Mouse (Mus musculus) CH12.LX (cell line): ENCODE data around the gene Grk6. TPM values are rescaled to one million over a fixed set of nuclear protein-coding genes. Genes with fewer than 3 reads are reported as not detected.
"Not testable (repeated sequence)": the region's sequence is repeated elsewhere in the genome, so short reads cannot be mapped to it uniquely, and the experiment has no call there.

Source experiments
- DNase-seq: peaks from one replicate; pipeline ENCODE4 v3.0.0-alpha.2; 2013; ENCODE audit errors: extremely low read depth
- H3K27ac ChIP-seq: 2 replicates; pipeline ENCODE4 v1.5.1; 2012; ENCODE audit warnings: low read depth, mild to moderate bottlenecking, control low read depth, moderate library complexity; ENCODE audit not compliant: insufficient read depth
- H3K27me3 ChIP-seq: replicated peaks from 2 replicates; pipeline ENCODE3; 2012; ENCODE audit warnings: inconsistent platforms
- H3K36me3 ChIP-seq, 2 experiments: replicated peaks in 1 of 2; 2 replicates each; pipeline versions ENCODE3 to v1.6.1; 2012; ENCODE audit warnings: inconsistent platforms in 1 of 2, low read length in 1 of 2, mild to moderate bottlenecking in 1 of 2, mixed read lengths in 1 of 2, moderate library complexity in 1 of 2; ENCODE audit not compliant: control insufficient read depth in 1 of 2, insufficient read depth in 1 of 2
- H3K4me1 ChIP-seq, 2 experiments: 2 replicates each; pipeline ENCODE4 v1.6.1; 2012; ENCODE audit warnings: inconsistent platforms in 1 of 2, moderate library complexity in 1 of 2; ENCODE audit not compliant: insufficient read depth in 2 of 2, control insufficient read depth in 1 of 2
- H3K4me2 ChIP-seq: 2 replicates; pipeline ENCODE4 v1.6.1; 2012; ENCODE audit warnings: low read depth, mild to moderate bottlenecking, control low read depth; ENCODE audit not compliant: poor library complexity, insufficient read depth, severe bottlenecking
- H3K4me3 ChIP-seq, 3 experiments: fragments of 150-350 bp in 1 of 3; sonication (generic) in 1 of 3; replicated peaks in 1 of 3; 2 replicates each; pipeline versions ENCODE3 to v1.5.1; 2011 to 2012; ENCODE audit warnings: low read depth in 2 of 3, low read length in 2 of 3, mild to moderate bottlenecking in 2 of 3, moderate library complexity in 2 of 3, control low read depth in 1 of 3, improper control_type of control experiment in 1 of 3, inconsistent platforms in 1 of 3, mixed read lengths in 1 of 3; ENCODE audit not compliant: poor library complexity in 1 of 3
- H3K79me2 ChIP-seq: replicated peaks from 2 replicates; pipeline ENCODE4 v1.6.1; 2012; ENCODE audit warnings: mild to moderate bottlenecking, moderate library complexity; ENCODE audit not compliant: control insufficient read depth, poor library complexity, insufficient read depth, severe bottlenecking; ENCODE audit errors: extremely low read depth
- H3K9ac ChIP-seq: 2 replicates; pipeline ENCODE4 v1.6.1; 2012; ENCODE audit warnings: low read depth, mild to moderate bottlenecking, control low read depth, moderate library complexity; ENCODE audit not compliant: insufficient read depth
- H3K9me3 ChIP-seq: replicated peaks from 2 replicates; pipeline ENCODE3; 2012; ENCODE audit warnings: low read length, inconsistent platforms, mixed read lengths
- BHLHE40 ChIP-seq: IDR thresholded peaks from 2 replicates; pipeline ENCODE4 v1.6.1; 2011; ENCODE audit warnings: mild to moderate bottlenecking, low read depth, low read length, improper control_type of control experiment
- CTCF ChIP-seq, 2 experiments: IDR thresholded peaks in 1 of 2; conservative IDR thresholded peaks in 1 of 2; 2 replicates each; pipeline ENCODE4 v1.5.1; 2011 to 2012; ENCODE audit warnings: low read depth in 2 of 2, low read length in 2 of 2, improper control_type of control experiment in 1 of 2, inconsistent platforms in 1 of 2, mild to moderate bottlenecking in 1 of 2, moderate library complexity in 1 of 2
- E2F4 ChIP-seq: IDR thresholded peaks from 2 replicates; pipeline ENCODE4 v1.6.1; 2011; ENCODE audit warnings: low read depth, low read length, improper control_type of control experiment; ENCODE audit not compliant: insufficient replicate concordance
- EP300 ChIP-seq: IDR thresholded peaks from 2 replicates; pipeline ENCODE4 v1.6.1; 2011; ENCODE audit warnings: low read length, improper control_type of control experiment
- GABPA ChIP-seq: IDR thresholded peaks from 2 replicates; pipeline ENCODE4 v1.6.1; 2012; ENCODE audit warnings: low read depth, low read length, improper control_type of control experiment, inconsistent platforms; ENCODE audit not compliant: insufficient replicate concordance
- JUND ChIP-seq: conservative IDR thresholded peaks from 2 replicates; pipeline ENCODE4 v1.6.1; 2011; ENCODE audit warnings: low read depth, low read length, improper control_type of control experiment
- MAZ ChIP-seq: IDR thresholded peaks from 2 replicates; pipeline ENCODE4 v1.6.1; 2012; ENCODE audit warnings: low read depth, mild to moderate bottlenecking, inconsistent platforms, low read length, improper control_type of control experiment, moderate library complexity
- POLR2A ChIP-seq: IDR thresholded peaks from 2 replicates; pipeline ENCODE4 v1.6.1; 2011; ENCODE audit warnings: low read depth, mild to moderate bottlenecking, improper control_type of control experiment, low read length
- RAD21 ChIP-seq: IDR thresholded peaks from 2 replicates; pipeline ENCODE4 v1.6.1; 2011; ENCODE audit warnings: low read depth, mild to moderate bottlenecking, low read length, improper control_type of control experiment, moderate library complexity
- RCOR1 ChIP-seq: conservative IDR thresholded peaks from 2 replicates; pipeline ENCODE4 v1.6.1; 2012; ENCODE audit warnings: low read depth, mild to moderate bottlenecking, inconsistent platforms, low read length, improper control_type of control experiment
- SMC3 ChIP-seq: IDR thresholded peaks from 2 replicates; pipeline ENCODE4 v1.6.1; 2011; ENCODE audit warnings: low read depth, low read length, improper control_type of control experiment
- UBTF ChIP-seq: IDR thresholded peaks from 2 replicates; pipeline ENCODE4 v1.6.1; 2012; ENCODE audit warnings: low read depth, mild to moderate bottlenecking, inconsistent platforms, low read length, improper control_type of control experiment, moderate library complexity
- USF1 ChIP-seq: IDR thresholded peaks from 2 replicates; pipeline ENCODE4 v1.6.1; 2014; ENCODE audit warnings: low read depth, mild to moderate bottlenecking, inconsistent platforms, low read length, improper control_type of control experiment
- dilution Hi-C: fragments of 300-500 bp; cut with MboI; formaldehyde crosslinking; loops from 2 replicates; pipeline ENCODE4 v1.14.3; 2020; ENCODE audit warnings: low sequenced_read_pairs; ENCODE audit not compliant: extremely low pct_unique_long_range_greater_than_20kb, extremely low pct_ligation_motif_present
- in situ Hi-C: fragments of 300-500 bp; cut with MboI; formaldehyde crosslinking; loops from 3 replicates; pipeline ENCODE4 v1.14.3; 2019; ENCODE audit warnings: low sequenced_read_pairs, low pct_ligation_motif_present, low pct_unique_long_range_greater_than_20kb, mixed read lengths
- polyA plus RNA-seq: library from polyadenylated mRNA; unstranded; fragments of >175 nt; gene quantifications from 2 replicates; pipeline ENCODE4 v1.2.1, GENCODE M21; 2012; ENCODE audit warnings: low read depth; ENCODE audit not compliant: insufficient read length
- total RNA-seq, 2 experiments: library from RNA; depleted of rRNA; stranded (reverse); fragments of 300-350 nt in 1 of 2; fragments of >200 nt in 1 of 2; gene quantifications; 2 replicates each; pipeline ENCODE4 v1.2.3; 2012 to 2014

The Grk6 gene
- total and polyA plus RNA-seq, 3 experiments: 59.0 to 71.0 (median 60.1) TPM

DNA sequence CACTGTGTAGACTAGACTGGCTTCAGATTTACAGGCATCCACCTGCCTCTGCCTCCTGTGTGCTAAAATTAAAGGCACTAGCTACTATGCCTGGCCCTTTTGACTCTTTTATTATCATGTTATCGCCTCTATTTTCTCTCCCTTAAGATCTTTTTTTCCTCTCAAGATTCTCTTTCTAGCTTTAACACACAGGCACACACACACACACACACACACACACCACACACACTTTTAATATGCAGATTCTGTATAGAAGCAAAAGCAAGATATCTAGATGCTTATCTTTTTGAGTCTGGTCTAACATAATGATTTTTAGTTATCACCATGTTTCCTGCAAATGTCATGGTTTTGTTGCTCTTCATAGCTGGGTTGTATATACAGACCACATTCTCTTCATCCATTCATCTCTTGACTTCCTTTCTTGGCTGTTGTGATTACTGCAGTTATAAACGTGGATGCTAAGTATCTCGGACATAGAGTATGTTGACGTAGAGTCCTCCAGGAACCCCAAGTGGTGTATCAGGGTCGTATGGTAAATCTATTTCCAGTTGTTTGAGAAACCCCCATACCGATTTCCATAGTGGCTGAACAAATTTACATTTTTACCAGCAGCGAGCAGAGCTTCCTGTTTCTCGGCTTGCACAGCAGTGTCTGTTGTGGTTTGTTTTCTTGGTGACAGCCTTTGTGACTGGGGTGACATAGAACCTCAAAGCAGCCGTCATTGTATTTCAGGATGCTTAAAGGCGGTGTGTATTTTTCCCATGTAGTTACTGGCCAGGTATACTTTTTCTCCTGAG, 12.8 kb upstream of the Grk6 start (continued):
- no peak for TF ChIP-seq MAZ
- no peak for TF ChIP-seq USF1
- TF ChIP-seq GABPA: no peak
- TF ChIP-seq E2F4: no peak
- no peak for TF ChIP-seq RAD21

DNA sequence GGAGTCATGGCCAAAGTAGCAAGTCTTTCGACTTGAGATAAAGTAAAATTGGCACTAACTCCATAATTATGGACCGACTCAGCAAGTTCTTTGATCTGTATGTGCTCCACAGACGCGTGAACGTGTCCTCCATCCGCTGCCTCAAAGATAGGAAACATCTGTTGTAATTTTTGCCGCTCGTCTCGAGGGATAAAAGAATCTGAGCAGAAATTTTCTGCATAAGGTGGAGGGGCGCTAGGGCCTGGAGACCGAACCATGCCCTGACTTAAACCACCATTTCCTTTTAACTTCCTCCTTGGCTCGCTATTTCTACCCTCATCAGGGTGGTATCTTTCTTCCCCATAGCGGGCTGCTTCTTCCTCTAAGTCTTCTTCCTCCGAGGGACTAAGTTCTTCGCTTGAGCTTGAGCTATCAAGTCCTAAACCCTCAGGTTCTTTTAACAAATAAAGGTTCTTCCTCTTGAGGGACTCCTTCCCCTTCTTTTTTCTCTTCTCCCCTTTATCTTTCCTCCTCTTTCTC, 7.7 kb upstream of the Grk6 start:
- in situ Hi-C loops, dilution Hi-C loops, H3K4me3 ChIP-seq, H3K27me3 ChIP-seq, H3K27ac ChIP-seq, H3K36me3 ChIP-seq, H3K79me2 ChIP-seq, H3K9ac ChIP-seq, DNase-seq, H3K4me2 ChIP-seq, H3K9me3 ChIP-seq: not testable (repeated sequence)
- peaks cover 4 to 13% of the 10 kb centered on the region in 2 experiments for H3K4me1 ChIP-seq

DNA sequence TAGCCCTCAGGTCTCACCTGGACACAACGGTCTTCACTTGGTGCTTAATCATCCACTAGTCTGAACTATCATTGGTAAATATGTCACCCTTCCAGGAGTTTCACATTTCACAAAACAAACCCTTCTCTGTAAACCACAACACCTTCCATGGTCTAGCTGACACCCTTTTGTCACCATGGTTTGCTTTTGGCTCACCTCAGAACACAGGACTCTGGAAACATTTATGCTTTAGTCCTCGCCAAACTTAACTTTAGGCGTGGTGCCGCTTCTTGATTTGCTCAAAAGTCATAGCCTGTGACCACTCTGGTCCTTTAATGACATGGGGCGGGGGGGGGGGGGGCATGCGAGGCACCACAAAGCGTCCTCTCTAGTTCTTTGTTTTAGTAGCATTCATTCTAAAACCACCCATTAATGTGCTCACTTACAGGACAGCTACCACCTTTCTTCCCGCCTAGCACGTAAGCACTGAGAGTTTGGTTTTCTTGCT, 1.0 kb upstream of the Grk6 start:
- Histone ChIP-seq H3K4me3 (peak overlapping the region in 2 of 3 experiments; percentile 39 to 80), H3K4me2 (peak overlapping the region; percentile 93), H3K79me2 (peaks cover 33% of the 10 kb centered on the region), H3K9ac (peak overlapping the region; percentile 59), H3K36me3 (peaks cover 0 to 2% of the 10 kb centered on the region in 2 experiments), H3K4me1 (peaks cover 13 to 32% of the 10 kb centered on the region in 2 experiments), H3K9me3 (no peaks in the 10 kb centered on the region), H3K27ac (no peak overlapping the region), H3K27me3 (no peaks in the 10 kb centered on the region)
- dilution Hi-C loops: no loop called here
- DNase-seq: no peak
- no peak for TF ChIP-seq BHLHE40
- no peak for TF ChIP-seq SMC3
- TF ChIP-seq UBTF: no peak
- no peak for TF ChIP-seq POLR2A
- TF ChIP-seq JUND: no peak
- TF ChIP-seq GABPA: no peak
- no peak for TF ChIP-seq CTCF (conservative IDR thresholded peaks at IDR 0.05 in 1 of 2, IDR thresholded peaks at IDR 0.05 in 1 of 2; ENCODE audit: low read depth in 2 of 2, low read length in 2 of 2)
- no peak for TF ChIP-seq EP300
- TF ChIP-seq RCOR1: no peak
- in situ Hi-C loops: no loop called here
